Mouse (Mus musculus) hindbrain, embryonic 13.5 days (tissue): ENCODE results near the gene Eya3. TPM values are rescaled to one million over a fixed set of nuclear protein-coding genes. Genes with fewer than 3 reads are reported as not detected.

Experiments
- ATAC-seq: fragments of 200-750 bp; cut with Nextera tagmentation; 2 replicates; pipeline ENCODE4 v1.8.0; 2017; ENCODE audit warnings: moderate TSS enrichment; ENCODE audit not compliant: low FRiP score
- H3K27ac ChIP-seq: fragments of 300-500 bp; sonication (generic); 2 replicates; pipeline ENCODE4 v1.5.1; 2015; ENCODE audit warnings: inconsistent platforms, mild to moderate bottlenecking, moderate library complexity
- H3K27me3 ChIP-seq: fragments of 300-500 bp; sonication (generic); 2 replicates; pipeline ENCODE4 v1.6.1; 2015; ENCODE audit warnings: mild to moderate bottlenecking, inconsistent platforms
- H3K36me3 ChIP-seq: fragments of 300-500 bp; sonication (generic); 2 replicates; pipeline ENCODE4 v1.6.1; 2015; ENCODE audit warnings: mild to moderate bottlenecking, inconsistent platforms
- H3K4me1 ChIP-seq: fragments of 300-500 bp; sonication (generic); replicated peaks from 2 replicates; pipeline ENCODE4 v1.6.1; 2015; ENCODE audit warnings: inconsistent platforms
- H3K4me2 ChIP-seq: fragments of 300-500 bp; sonication (generic); 2 replicates; pipeline ENCODE4 v1.6.1; 2015; ENCODE audit warnings: inconsistent platforms, mild to moderate bottlenecking, moderate library complexity
- H3K4me3 ChIP-seq: fragments of 300-500 bp; sonication (generic); 2 replicates; pipeline ENCODE4 v1.5.1; 2015; ENCODE audit warnings: mild to moderate bottlenecking, inconsistent platforms
- H3K9ac ChIP-seq: fragments of 300-500 bp; sonication (generic); 2 replicates; pipeline ENCODE4 v1.6.1; 2015; ENCODE audit warnings: mild to moderate bottlenecking, inconsistent platforms
- H3K9me3 ChIP-seq: fragments of 300-500 bp; sonication (generic); 2 replicates; pipeline ENCODE4 v1.6.1; 2016; ENCODE audit warnings: inconsistent platforms
- WGBS: fragments of 180-500 bp; shearing (Covaris S2); methylation state at CpG from one replicate; pipeline ENCODE4 v1.1.7; 2015; 5-methylcytosine and 5-hydroxymethylcytosine counted together
- polyA plus RNA-seq: library from polyadenylated mRNA; unstranded; fragments of >200 nt; fragmentation: Nextera tagmentation; extraction: Ambion mirVana; gene quantifications from 2 replicates; pipeline ENCODE4 v1.2.1, GENCODE M21; 2015

Gene Eya3
- polyA plus RNA-seq, 1 experiment from 2014 or later = 17.1 TPM

GRCm38 (mm10) chr4:132653799-132654198 is 15.0 kb downstream of the Eya3 start:
- H3K9ac ChIP-seq = no peak overlapping the region
- 80% methylated on average over 3 of the region's 3 CpGs for WGBS
- no peaks in the 10 kb centered on the region for H3K27me3 ChIP-seq
- H3K36me3 ChIP-seq = peaks cover 15% of the 10 kb centered on the region
- no peaks in the 10 kb centered on the region for H3K9me3 ChIP-seq
- peaks cover 14% of the 10 kb centered on the region; the same call in 1 of the 2 replicates for H3K4me1 ChIP-seq
- H3K4me3 ChIP-seq = no peak overlapping the region
- ATAC-seq = no peak
- no peak overlapping the region for H3K4me2 ChIP-seq
- H3K27ac ChIP-seq = no peak overlapping the region

GRCm38 (mm10) chr4:132655290-132655689 is 16.5 kb downstream of the Eya3 start:
- no peak overlapping the region for H3K4me2 ChIP-seq
- H3K9me3 ChIP-seq = no peaks in the 10 kb centered on the region
- no peak for ATAC-seq
- peaks cover 19% of the 10 kb centered on the region for H3K36me3 ChIP-seq
- H3K9ac ChIP-seq = no peak overlapping the region
- H3K4me3 ChIP-seq = no peak overlapping the region
- H3K27ac ChIP-seq = no peak overlapping the region
- peaks cover 3% of the 10 kb centered on the region; the same call in 1 of the 2 replicates for H3K4me1 ChIP-seq
- no peaks in the 10 kb centered on the region for H3K27me3 ChIP-seq
- 87% methylated on average over 5 of the region's 5 CpGs for WGBS

GRCm38 (mm10) chr4:132659106-132659505 is 20.3 kb downstream of the Eya3 start:
- ATAC-seq = no peak
- WGBS = 86% methylated on average over 7 of the region's 7 CpGs
- H3K27ac ChIP-seq = no peak overlapping the region

GRCm38 (mm10) chr4:132672697-132673096 is 33.9 kb downstream of the Eya3 start:
- Histone ChIP-seq H3K4me3 (no peak overlapping the region), H3K27ac (no peak overlapping the region), H3K4me2 (no peak overlapping the region), H3K4me1 (no peaks in the 10 kb centered on the region), H3K27me3 (no peaks in the 10 kb centered on the region), H3K36me3 (peaks cover 67% of the 10 kb centered on the region), H3K9ac (no peak overlapping the region), H3K9me3 (no peaks in the 10 kb centered on the region)
- ATAC-seq = no peak
- WGBS = 96% methylated on average over 5 of the region's 5 CpGs

More at GRCm38 (mm10) chr4:132659106-132659505, 20.3 kb downstream of the Eya3 start:
- Histone ChIP-seq H3K4me1 (no peaks in the 10 kb centered on the region), H3K36me3 (peaks cover 29% of the 10 kb centered on the region), H3K27me3 (no peaks in the 10 kb centered on the region), H3K9ac (no peak overlapping the region), H3K4me3 (no peak overlapping the region), H3K9me3 (no peaks in the 10 kb centered on the region), H3K4me2 (no peak overlapping the region)

- 87% methylated on average over 7 of the region's 7 CpGs for WGBS
- ATAC-seq = no peak
- no peak overlapping the region for H3K27ac ChIP-seq
- H3K36me3 ChIP-seq = peaks cover 55% of the 10 kb centered on the region
- H3K4me1 ChIP-seq = no peaks in the 10 kb centered on the region
- no peaks in the 10 kb centered on the region for H3K27me3 ChIP-seq
- no peaks in the 10 kb centered on the region for H3K9me3 ChIP-seq
- H3K4me2 ChIP-seq = no peak overlapping the region
- no peak overlapping the region for H3K4me3 ChIP-seq
- no peak overlapping the region for H3K9ac ChIP-seq
Measured at GRCm38 (mm10) chr4:132676771-132677539, 38.2 kb downstream of the Eya3 start.

- WGBS = 91% methylated on average over 2 of the region's 2 CpGs
- no peaks in the 10 kb centered on the region for H3K9me3 ChIP-seq
- no peak for ATAC-seq
- no peaks in the 10 kb centered on the region for H3K27me3 ChIP-seq
- H3K4me1 ChIP-seq = no peaks in the 10 kb centered on the region
- H3K9ac ChIP-seq = no peak overlapping the region
- H3K4me3 ChIP-seq = no peak overlapping the region
- no peak overlapping the region for H3K27ac ChIP-seq
- peaks cover 53% of the 10 kb centered on the region for H3K36me3 ChIP-seq
- no peak overlapping the region for H3K4me2 ChIP-seq
Measured at GRCm38 (mm10) chr4:132689634-132690033, 50.8 kb downstream of the Eya3 start.

- no peak for ATAC-seq
- 95% methylated on average over 3 of the region's 3 CpGs for WGBS
- H3K9me3 ChIP-seq = no peaks in the 10 kb centered on the region
- no peak overlapping the region for H3K9ac ChIP-seq
- H3K27me3 ChIP-seq = no peaks in the 10 kb centered on the region
- no peak overlapping the region for H3K4me2 ChIP-seq
- no peak overlapping the region for H3K27ac ChIP-seq
- no peak overlapping the region for H3K4me3 ChIP-seq
- peaks cover 56% of the 10 kb centered on the region for H3K36me3 ChIP-seq
- H3K4me1 ChIP-seq = no peaks in the 10 kb centered on the region
Measured at GRCm38 (mm10) chr4:132693366-132693765, 54.6 kb downstream of the Eya3 start.

- Histone ChIP-seq H3K27ac (no peak overlapping the region), H3K4me3 (no peak overlapping the region), H3K9ac (no peak overlapping the region), H3K4me1 (no peaks in the 10 kb centered on the region), H3K27me3 (no peaks in the 10 kb centered on the region), H3K9me3 (no peaks in the 10 kb centered on the region), H3K4me2 (no peak overlapping the region), H3K36me3 (peaks cover 73% of the 10 kb centered on the region)
- WGBS = 98% methylated on average over 5 of the region's 5 CpGs
- no peak for ATAC-seq
Measured at GRCm38 (mm10) chr4:132702076-132702475, 63.3 kb downstream of the Eya3 start.

GRCm38 (mm10) chr4:132706885-132707284 is 68.1 kb downstream of the Eya3 start:
- H3K9me3 ChIP-seq = no peaks in the 10 kb centered on the region
- no peaks in the 10 kb centered on the region for H3K4me1 ChIP-seq
- no peaks in the 10 kb centered on the region for H3K27me3 ChIP-seq
- H3K36me3 ChIP-seq = peaks cover 88% of the 10 kb centered on the region
- WGBS = 97% methylated on average over 8 of the region's 8 CpGs
- H3K4me3 ChIP-seq = no peak overlapping the region
- ATAC-seq = no peak
- no peak overlapping the region for H3K9ac ChIP-seq
- H3K27ac ChIP-seq = no peak overlapping the region
- H3K4me2 ChIP-seq = no peak overlapping the region

- Histone ChIP-seq H3K4me3 (no peak overlapping the region), H3K4me2 (no peak overlapping the region), H3K9me3 (no peaks in the 10 kb centered on the region), H3K27me3 (no peaks in the 10 kb centered on the region), H3K27ac (no peak overlapping the region), H3K36me3 (peaks cover 78% of the 10 kb centered on the region), H3K4me1 (no peaks in the 10 kb centered on the region), H3K9ac (no peak overlapping the region)
- WGBS = 96% methylated on average over 7 of the region's 7 CpGs
- no peak for ATAC-seq
Measured at GRCm38 (mm10) chr4:132713181-132713580, 74.4 kb downstream of the Eya3 start.

- no peak overlapping the region for H3K9ac ChIP-seq
- no peak overlapping the region for H3K4me3 ChIP-seq
- no peak overlapping the region for H3K27ac ChIP-seq
- 94% methylated on average over 1 of the region's 1 CpGs for WGBS
- no peaks in the 10 kb centered on the region for H3K9me3 ChIP-seq
- H3K27me3 ChIP-seq = no peaks in the 10 kb centered on the region
- ATAC-seq = no peak
- H3K4me2 ChIP-seq = no peak overlapping the region
- H3K4me1 ChIP-seq = no peaks in the 10 kb centered on the region
- H3K36me3 ChIP-seq = peaks cover 79% of the 10 kb centered on the region
Measured at GRCm38 (mm10) chr4:132718251-132718650, 79.5 kb downstream of the Eya3 start.

GRCm38 (mm10) chr4:132728233-132728632 is 89.4 kb downstream of the Eya3 start:
- no peaks in the 10 kb centered on the region for H3K27me3 ChIP-seq
- no peak overlapping the region for H3K27ac ChIP-seq
- H3K36me3 ChIP-seq = peaks cover 45% of the 10 kb centered on the region
- no peak for ATAC-seq
- no peak overlapping the region for H3K4me3 ChIP-seq
- 90% methylated on average over 8 of the region's 8 CpGs for WGBS
- H3K9ac ChIP-seq = no peak overlapping the region
- H3K4me1 ChIP-seq = peaks cover 11% of the 10 kb centered on the region
- H3K9me3 ChIP-seq = no peaks in the 10 kb centered on the region
- H3K4me2 ChIP-seq = no peak overlapping the region

- peaks cover 11% of the 10 kb centered on the region for H3K4me1 ChIP-seq
- peak overlapping the region; percentile 80 for H3K9ac ChIP-seq
- 48% methylated on average over 12 of the region's 12 CpGs for WGBS
- H3K4me3 ChIP-seq = peak overlapping the region; percentile 62
- no peak overlapping the region for H3K27ac ChIP-seq
- H3K36me3 ChIP-seq = peaks cover 18% of the 10 kb centered on the region
- no peak for ATAC-seq
- no peaks in the 10 kb centered on the region for H3K9me3 ChIP-seq
- no peaks in the 10 kb centered on the region for H3K27me3 ChIP-seq
- peak overlapping the region; percentile 87 for H3K4me2 ChIP-seq
Measured at GRCm38 (mm10) chr4:132731616-132732015, 92.8 kb downstream of the Eya3 start.
